Mouse (Mus musculus): ENCODE results near the gene Wdr35. TPM values are rescaled to one million over a fixed set of nuclear protein-coding genes. Genes with fewer than 3 reads are reported as not detected.

Wdr35 gene
- polyA plus RNA-seq (2021; fragmentation: Nextera tagmentation): 24.8 and 25.5 TPM in 2 replicates
- long read RNA-seq, experiment 1, full-length matches to known transcripts: 32 of 54 reads
- long read RNA-seq, experiment 1, partial matches to known transcripts: 18 of 54 reads
- long read RNA-seq, experiment 1, other reads (novel, unspliced or antisense): 4 of 54 reads
- long read RNA-seq, experiment 2, full-length matches to known transcripts: 4 of 17 reads
- long read RNA-seq, experiment 2, partial matches to known transcripts: 12 of 17 reads
- long read RNA-seq, experiment 2, other reads (novel, unspliced or antisense): 1 of 17 reads

DNA sequence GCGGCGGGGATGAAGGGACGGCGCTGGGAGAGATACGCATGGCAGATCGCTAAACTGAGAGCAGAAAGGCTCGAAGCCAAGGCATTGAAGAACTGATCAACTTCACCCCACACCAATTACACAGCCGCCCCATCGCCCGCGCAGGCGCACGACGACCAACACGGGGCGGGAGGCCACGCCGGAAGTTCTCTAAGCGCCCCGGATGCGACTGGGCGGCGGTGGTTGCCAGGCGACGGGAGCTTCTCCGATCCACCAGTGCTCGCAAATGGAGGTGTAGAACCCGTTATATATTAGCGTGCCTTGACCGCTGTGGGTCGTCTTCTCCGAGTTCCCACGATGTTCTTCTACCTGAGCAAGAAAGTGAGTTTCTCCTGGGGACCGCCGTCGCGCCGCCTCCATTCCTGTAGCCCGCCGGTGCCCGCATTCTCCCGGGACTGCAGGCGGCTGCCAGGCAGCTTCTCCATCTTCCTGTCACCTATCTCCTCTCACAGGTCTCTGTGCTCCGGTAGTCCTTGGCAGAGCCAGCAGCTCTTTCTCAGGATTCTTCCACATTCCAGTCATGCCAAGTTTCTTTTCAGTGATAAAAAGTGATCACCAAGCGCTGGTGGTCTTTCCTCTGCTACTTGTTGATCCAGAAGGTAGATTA, at the start of gene Wdr35:
Wdr35 (plus strand) TSS at position 73 of the 646 bp plus-strand sequence.

DNA sequence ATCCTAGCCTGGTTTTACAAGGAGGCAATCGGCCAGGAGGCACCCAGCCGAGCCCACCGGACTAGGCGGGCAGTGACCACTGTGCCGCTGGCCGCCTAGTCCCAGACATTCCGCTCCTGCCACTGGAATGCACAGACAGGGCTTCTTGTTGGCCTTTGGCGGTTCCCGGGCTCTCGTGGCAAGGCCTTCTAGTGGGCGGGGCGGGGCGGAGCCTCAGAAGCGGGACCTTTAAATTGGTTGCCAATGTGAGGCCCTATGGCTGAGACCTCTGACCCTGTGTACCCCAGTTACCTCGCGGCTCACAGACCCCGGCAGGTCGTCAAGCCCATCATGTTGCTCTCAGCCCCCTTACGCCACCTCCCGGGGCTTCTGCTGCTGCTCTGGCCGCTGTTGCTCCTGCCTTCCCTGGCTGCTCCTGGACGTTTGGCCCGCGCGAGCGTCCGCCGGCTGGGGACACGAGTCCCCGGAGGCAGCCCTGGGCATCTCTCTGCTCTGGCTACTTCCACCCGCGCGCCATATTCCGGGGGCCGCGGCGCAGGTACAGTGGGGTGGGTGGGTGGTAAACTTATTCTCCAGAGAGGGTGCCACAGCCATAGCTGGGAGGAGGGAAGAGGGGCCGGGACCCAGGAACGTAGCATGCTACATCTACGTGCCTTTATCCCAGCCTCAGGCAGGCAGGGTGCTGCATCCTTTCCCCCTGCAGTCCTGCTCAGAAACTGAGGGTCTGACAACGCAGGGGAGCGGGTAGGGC, 25.8 kb upstream of the Wdr35 start, which contains the start of gene Matn3:
Matn3 (plus strand) TSS at position 216 of the 751 bp plus-strand sequence.

GRCm38 (mm10) chr12:9029888-9030723, 56.4 kb downstream of the Wdr35 start, which contains the start of gene Ttc32:
Gene Ttc32, plus strand, starts transcription at chr12:9029997.

Other genes with a start within 250 kb of the Wdr35 start
- gene Sdc1, start 202.6 kb upstream of the Wdr35 start, polyA plus RNA-seq (2021; fragmentation: Nextera tagmentation): 0.63 and 0.64 TPM in 2 replicates
- gene Laptm4a, start 52.2 kb upstream of the Wdr35 start, polyA plus RNA-seq (2021; fragmentation: Nextera tagmentation): 114 and 136 TPM in 2 replicates
- gene Matn3, start 26.0 kb upstream of the Wdr35 start, polyA plus RNA-seq (2021; fragmentation: Nextera tagmentation): 0.04 TPM in 1 of 2 replicates, not detected in the other
- gene Ttc32, start 56.1 kb downstream of the Wdr35 start, polyA plus RNA-seq (2021; fragmentation: Nextera tagmentation): 7.3 and 9.8 TPM in 2 replicates

Data from left cerebral cortex, adult 6 months (tissue).